Mouse (Mus musculus) megakaryocyte, adult 5-6 weeks (primary cell): ENCODE results near the gene Bmper. TPM values are rescaled to one million over a fixed set of nuclear protein-coding genes. Genes with fewer than 3 reads are reported as not detected.
A peak's percentile ranks its signal among the peaks of the same experiment; 100 is the strongest.

ENCODE experiments used
- ATAC-seq: 2 replicates; pipeline ENCODE4 v1.8.0; 2016; ENCODE audit warnings: mild to moderate bottlenecking, inconsistent platforms; ENCODE audit not compliant: poor library complexity, severe bottlenecking
- total RNA-seq, 2 experiments: library from RNA; stranded (forward) in 1 of 2; stranded (reverse) in 1 of 2; fragments of 153-499, 151-499 nt in 1 of 2; fragments of 221-1000, 200-1000 nt in 1 of 2; gene quantifications; 2 replicates each; pipeline versions ENCODE4 v1.2.3 to v1.2.4; 2015 to 2017

Bmper gene
- total RNA-seq, 2 experiments from 2014 or later = not detected

- ATAC-seq = no peak
Measured at GRCm38 (mm10) chr9:23233464-23234121, 10.7 kb downstream of the Bmper start.

DNA sequence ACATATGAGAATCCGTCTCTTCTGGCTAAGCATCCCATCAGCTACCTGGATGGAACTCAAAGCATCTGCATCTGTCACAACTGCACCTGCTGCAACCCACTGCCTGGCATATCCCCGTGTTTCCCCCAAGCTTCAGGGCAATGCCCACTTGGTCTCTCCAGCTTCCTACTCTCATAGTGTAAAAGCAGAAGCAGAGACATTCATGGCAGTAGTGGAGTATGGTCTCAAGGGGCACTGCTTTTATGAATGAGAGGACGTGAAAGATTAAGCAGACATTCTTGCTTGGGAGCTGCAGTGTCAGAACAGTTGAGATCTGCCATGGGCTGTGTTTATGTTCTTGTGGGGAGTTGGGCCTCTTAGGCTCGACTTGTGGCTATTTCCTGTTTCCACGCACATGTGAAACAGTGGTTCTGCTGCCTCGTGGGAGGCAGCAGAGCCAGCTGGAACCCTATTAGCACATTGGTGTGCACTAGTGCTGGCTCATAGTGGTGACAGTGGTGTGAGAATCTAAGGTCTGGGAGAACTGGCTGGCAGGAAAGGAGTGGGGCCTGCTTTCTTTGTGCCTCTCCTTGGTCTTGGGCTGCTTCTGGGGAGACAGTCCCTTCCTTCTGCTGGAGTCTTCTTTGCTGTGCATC is 12.6 kb downstream of the Bmper start:
- no peak for ATAC-seq

DNA sequence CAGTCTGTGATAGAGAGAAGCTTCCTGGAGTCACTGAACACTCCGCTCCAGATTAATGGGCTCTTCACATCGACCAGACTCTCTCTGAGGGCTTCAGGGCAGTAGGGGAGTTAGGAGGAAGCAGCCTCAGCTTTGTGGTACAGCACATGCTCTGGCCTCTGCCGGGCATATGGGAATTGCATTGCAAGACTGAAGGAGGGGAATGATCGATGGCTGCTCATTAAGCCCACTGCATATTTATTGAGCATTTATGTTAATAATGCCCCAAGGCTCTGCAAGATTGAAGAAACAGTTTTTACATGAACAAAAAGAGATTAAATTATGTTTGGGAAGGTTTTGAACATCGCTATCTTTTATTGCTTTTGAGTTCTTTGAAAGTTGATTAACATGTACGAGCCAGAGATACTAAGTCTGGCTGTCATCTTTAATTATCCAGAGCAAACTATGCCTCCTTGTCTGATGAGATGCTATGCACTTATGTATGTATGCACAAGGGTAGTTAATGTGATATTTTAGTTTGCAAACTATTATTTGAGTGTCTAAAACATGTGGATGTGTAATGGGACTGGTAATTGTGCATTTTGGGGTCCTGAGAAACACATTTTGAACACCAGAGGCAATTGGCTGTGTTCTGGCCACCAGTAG is 13.9 kb downstream of the Bmper start:
- no peak for ATAC-seq

- no peak for ATAC-seq
Measured at GRCm38 (mm10) chr9:23239011-23239410, 16.1 kb downstream of the Bmper start.

GRCm38 (mm10) chr9:23242911-23243310 is 20.0 kb downstream of the Bmper start:
- ATAC-seq = no peak

- no peak for ATAC-seq
Measured at GRCm38 (mm10) chr9:23243869-23244268, 21.0 kb downstream of the Bmper start.

DNA sequence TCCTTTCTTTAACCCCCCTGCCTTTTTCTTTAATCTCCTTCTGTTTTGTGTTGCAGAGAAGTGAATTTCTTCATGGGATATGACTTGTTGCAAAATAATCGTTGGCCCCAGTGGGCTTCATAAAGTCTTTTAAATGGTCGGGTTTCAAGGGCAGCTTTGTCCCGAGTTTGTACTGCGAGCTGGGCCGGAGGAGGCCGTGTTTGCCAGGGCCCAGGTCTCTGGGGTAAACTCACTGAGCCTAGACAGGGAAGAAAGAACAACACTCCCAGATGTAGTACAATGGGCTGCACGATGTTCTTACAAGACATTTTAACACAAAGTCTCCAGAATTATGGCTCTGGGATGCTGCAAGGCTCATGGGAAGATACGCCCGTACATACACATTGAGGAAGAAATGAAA is 23.5 kb downstream of the Bmper start:
- no peak for ATAC-seq

DNA sequence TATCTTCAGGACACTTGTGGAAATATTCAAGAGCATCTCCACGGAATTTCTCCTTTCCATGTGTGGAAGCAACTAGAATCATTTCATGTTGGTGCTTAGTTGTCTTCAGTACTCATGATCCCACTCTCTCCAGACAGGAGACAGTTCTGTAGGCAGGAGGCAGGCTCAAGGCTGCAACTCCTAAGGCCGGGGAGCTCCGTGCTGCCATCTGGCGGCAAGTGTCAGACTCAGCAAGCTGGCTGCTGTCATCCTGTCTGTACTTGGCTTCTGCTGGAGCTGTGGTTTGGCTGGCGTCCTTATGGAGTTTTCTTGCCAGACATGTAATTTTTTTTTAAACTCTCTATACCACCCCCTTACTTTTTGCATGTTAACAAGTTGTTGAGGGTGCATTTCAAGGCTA is 27.1 kb downstream of the Bmper start:
- ATAC-seq = peak; percentile 73

GRCm38 (mm10) chr9:23251001-23251400 is 28.1 kb downstream of the Bmper start:
- no peak for ATAC-seq

GRCm38 (mm10) chr9:23253624-23254023 is 30.7 kb downstream of the Bmper start:
- no peak for ATAC-seq

DNA sequence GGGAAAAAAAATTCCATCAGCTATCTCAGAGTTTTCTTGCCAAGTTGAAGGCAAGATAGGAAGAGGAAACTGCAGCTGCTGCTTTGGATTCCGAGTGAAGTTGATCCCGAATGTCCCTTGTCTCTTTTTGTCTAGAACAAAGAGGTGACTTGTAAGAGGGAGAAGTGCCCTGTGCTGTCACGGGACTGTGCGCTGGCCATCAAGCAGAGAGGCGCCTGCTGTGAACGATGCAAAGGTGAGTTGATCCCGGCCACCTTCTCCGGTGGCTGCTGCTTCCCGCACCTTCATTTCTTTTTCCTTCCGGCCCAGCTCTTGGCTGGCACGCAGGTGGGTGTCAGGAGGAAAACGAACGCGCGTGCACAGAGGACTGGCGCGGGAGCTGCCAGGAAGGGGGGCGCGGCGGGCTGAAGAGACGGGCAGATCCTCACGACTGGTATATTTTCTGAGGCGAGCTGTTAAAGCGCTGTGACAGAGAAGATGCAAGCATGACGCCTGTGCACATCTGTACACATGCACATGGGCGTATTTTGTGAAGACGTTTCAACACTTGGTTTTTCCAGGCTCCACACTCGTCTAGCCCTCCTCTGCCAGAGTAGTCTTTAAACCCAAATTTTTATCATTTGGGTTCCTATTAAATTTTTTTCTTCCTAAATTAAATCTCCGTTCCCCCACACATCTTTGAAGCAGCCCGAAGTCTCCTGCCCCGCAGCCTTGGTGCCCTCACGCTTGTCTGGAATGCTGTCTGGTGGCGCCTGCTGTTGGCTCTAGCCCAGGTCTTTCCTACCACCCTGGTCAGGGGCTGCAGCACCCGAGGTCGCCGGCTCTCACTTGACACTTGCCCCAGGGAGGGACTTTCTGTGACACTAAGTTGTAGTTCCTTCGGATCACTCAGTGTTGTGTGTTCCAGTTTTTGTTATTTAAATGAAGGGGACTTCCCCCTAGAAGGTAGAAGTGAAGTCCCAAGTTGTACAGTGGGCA is 31.6 kb downstream of the Bmper start:
- no peak for ATAC-seq

GRCm38 (mm10) chr9:23255841-23256240 is 33.0 kb downstream of the Bmper start:
- ATAC-seq = no peak

GRCm38 (mm10) chr9:23256576-23256975 is 33.7 kb downstream of the Bmper start:
- ATAC-seq = no peak

DNA sequence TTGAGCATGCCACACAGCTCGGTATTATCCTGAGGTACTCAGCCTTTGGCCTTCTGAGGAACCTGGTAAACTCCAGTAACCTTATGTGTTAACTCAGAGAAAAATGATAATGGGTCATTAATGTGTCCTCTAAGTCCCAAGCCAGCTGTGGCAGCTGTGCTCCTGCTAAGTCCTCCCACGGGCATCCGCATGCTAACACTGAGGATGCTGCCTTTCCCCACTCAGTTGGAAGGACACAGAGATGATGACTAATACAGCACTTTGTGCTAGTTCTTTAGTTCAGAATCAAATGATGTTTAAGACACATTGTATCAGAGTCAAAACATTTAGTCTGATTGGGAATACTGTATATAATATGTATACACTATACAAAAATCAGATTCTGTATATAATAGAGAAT is 39.0 kb downstream of the Bmper start:
- ATAC-seq = no peak

- no peak for ATAC-seq
Measured at GRCm38 (mm10) chr9:23262851-23263250, 40.0 kb downstream of the Bmper start.

- ATAC-seq = no peak
Measured at GRCm38 (mm10) chr9:23264471-23264870, 41.6 kb downstream of the Bmper start.

- ATAC-seq = no peak
Measured at GRCm38 (mm10) chr9:23268609-23269008, 45.7 kb downstream of the Bmper start.

- ATAC-seq = no peak
Measured at GRCm38 (mm10) chr9:23269087-23269486, 46.2 kb downstream of the Bmper start.

- no peak for ATAC-seq
Measured at GRCm38 (mm10) chr9:23276244-23276643, 53.4 kb downstream of the Bmper start.

- ATAC-seq = no peak
Measured at GRCm38 (mm10) chr9:23284940-23285460, 62.1 kb downstream of the Bmper start.

DNA sequence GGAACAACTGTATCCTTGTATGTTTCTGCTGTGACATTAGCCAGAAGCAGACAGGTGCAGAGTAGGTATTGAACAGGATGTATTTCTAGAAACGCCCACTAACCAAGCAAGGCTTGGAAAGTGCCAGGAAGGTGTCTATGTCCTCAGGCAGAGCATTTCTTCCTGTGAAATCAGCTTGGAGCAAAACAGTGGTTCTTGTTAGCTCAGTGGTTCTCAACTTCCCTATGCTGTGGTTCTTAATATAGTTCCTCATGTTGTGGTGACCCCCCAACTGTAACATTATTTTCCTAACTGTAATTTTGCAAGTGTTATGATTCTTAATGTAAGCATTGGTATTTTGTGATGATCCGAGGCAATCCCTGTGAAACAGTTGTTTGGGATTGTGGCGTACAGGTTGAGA is 70.7 kb downstream of the Bmper start:
- 0 out of 2 replicates have a peak, but pooled peaks have one; percentile 27 for ATAC-seq
